Mouse (Mus musculus) left cerebral cortex, adult 8-10 months (tissue): ENCODE data around the gene Rnf223. TPM values are rescaled to one million over a fixed set of nuclear protein-coding genes. Genes with fewer than 3 reads are reported as not detected.
"Not testable (repeated sequence)": the region's sequence is repeated elsewhere in the genome, so short reads cannot be mapped to it uniquely, and the experiment has no call there.

ENCODE experiments used
- DNase-seq, 2 experiments: peaks; one replicate each; pipeline ENCODE4 v3.0.0; 2022; ENCODE audit warnings: low spot score in 2 of 2
- total RNA-seq, 4 experiments: library from RNA; stranded (reverse); gene quantifications; 2 replicates each; pipeline ENCODE4 v1.2.4; 2022

Rnf223 gene
- total RNA-seq, 4 experiments from 2014 or later, result 0.49 to 0.72 (median 0.60) TPM

- no peak for DNase-seq
Observed at GRCm38 (mm10) chr4:156128746-156129145, 1.6 kb upstream of the Rnf223 start.

DNA sequence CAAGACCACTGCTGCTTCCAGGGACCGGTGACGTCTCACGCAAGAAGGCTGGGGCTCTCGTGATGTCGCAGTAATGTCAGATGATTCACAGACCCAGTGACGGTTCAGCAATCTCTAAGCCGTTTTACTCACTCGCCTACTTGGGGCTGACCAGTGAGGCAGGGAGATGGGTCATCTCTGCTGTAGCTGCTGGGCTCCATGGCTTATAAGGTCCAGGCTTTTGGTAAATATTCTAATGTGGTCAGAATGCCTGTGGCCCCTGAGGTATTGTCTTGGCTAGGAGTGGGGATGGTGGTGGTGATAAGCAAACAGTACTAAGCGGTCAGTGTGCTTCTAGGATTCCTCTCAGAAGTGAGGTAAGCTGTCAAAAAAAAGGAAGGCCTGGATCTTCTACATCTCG, 627 bp downstream of the Rnf223 start:
- DNase-seq, result no peak

- DNase-seq, result no peak
Observed at GRCm38 (mm10) chr4:156133334-156133733, 3.0 kb downstream of the Rnf223 start.

GRCm38 (mm10) chr4:156133943-156134605, 3.8 kb downstream of the Rnf223 start:
- no peak for DNase-seq

DNA sequence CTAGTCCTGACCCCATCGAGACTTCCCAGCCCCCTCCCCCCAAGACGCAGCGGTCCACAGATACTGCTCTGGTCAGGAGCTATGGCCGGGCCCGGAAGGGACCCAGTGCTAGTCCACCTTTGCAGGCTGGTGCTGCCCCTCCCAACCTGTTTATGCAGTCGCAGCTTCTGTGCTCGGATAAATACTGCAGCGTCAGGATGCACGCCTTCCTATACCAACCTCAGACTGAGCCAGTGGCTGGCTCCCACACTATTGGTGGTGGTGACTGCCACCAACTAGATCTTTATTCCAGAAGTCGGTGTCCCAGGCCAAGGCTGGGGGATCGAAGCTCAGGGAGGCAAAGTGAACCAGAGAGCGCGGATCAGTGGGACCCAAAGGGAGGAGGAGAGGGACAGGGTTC, 4.8 kb downstream of the Rnf223 start:
- no peak for DNase-seq

DNA sequence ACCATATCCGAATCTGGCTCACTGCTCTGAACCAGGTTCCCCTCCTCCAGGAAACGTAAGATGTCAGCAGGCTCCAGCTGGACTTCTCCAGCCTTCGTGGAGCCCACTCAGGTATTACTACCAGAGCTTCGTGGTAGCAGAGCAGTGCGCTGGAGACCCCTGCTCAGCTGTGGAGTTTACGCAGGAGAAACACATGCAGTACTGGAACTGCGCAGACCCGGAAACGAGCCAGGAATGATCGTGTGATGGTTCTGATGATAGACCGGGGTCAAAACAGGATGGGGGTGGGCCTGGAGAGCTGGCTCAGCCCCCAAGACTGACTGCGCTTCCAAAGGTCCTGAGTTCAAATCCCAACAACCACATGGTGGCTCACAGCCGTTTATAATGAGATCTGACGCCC, 5.5 kb downstream of the Rnf223 start:
- DNase-seq, result no peak

DNA sequence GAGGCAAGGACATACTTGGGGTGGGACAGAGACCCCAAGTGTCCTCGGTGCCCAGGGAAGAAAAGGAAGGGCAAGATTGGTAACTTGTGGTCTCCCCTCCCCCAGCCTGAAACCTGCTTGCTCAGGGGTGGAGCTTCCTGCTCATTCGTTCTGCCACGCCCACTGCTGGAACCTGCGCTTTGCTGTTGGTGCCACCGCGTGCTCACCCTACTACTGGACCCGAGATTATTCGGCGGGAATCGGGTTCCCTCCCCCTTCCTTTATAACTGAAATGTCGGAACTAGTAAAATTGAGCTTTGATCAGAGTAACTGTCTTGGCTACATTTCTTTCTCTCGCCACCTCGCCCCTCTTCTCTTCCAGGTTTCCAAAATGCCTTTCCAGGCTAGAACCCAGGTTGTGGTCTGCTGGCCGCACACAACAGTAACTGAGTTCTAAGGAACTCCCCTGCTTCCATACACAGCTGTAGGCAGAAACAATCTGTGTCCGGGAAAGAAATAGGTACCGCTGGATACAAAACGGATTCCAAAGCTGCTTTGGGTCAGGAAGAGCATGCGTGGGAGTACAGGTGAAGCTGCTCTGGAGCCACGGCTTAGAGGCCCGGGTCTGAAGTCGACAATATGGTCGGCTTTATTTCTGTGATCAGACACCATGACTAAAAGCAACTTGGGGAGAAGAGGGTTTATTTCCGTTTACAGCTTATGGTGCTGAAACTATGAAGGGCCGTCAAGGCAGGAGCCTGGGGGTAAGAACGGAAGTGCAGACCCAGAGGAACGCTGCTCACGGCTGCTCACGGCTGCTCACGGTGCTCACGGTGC, 6.2 kb downstream of the Rnf223 start:
- DNase-seq, result no peak

DNA sequence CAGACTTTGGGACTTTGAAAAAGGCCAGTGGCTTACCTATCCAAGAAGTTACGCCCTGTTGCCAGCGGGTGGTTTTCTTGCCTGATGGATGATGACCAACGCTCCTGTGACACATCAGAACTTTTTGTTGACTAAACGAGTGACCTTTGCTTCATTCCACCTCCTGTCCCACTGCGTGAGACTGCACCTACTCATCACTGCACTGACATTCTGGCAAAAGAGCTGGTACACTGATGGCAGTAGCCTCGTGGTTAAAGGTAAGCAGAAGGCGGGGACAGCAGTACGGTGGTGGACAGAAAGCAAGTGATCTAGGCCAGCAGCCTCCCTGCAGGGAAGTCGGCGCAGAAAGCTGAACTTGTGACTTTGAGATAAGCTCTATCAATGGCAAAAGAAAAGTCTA, 20.6 kb downstream of the Rnf223 start:
- DNase-seq, result not testable (repeated sequence)

- no peak for DNase-seq
Observed at GRCm38 (mm10) chr4:156154771-156155170, 24.5 kb downstream of the Rnf223 start.

DNA sequence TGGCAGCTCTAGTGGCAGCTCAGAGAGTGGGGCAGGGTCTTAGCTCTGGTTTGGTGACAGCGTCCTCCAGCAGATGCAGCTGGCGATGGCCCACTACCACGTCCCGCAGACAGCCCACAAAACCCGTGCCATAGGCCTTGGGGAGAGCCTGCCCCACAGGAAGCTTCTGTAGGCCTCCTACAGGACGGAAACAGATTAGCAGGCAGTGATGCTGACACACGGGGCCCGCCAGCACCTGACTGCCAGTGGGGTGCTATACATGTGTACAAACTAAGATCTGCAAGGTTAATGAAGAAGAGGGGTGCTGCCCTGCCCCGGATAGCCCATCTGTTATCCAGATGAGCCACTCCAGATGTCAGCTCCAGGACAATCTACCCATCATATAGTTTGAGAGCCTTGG, 36.2 kb downstream of the Rnf223 start:
- no peak for DNase-seq

- no peak for DNase-seq
Observed at GRCm38 (mm10) chr4:156168611-156169010, 38.3 kb downstream of the Rnf223 start.

- DNase-seq, result no peak
Observed at GRCm38 (mm10) chr4:156169129-156169528, 38.8 kb downstream of the Rnf223 start.

GRCm38 (mm10) chr4:156171828-156172227, 41.5 kb downstream of the Rnf223 start:
- DNase-seq, result peak in 1 of 2 experiments; percentile 4

GRCm38 (mm10) chr4:156177630-156178029, 47.3 kb downstream of the Rnf223 start:
- no peak for DNase-seq

Other genes starting within 250 kb of the Rnf223 start
- 10 to 100 TPM; 49.0 to 65.6 (median 58.5) TPM for gene Pusl1, start 238.7 kb upstream of the Rnf223 start, total RNA-seq
- 100 to 1,000 TPM; 108 to 128 (median 122) TPM for gene Acap3, start 238.7 kb upstream of the Rnf223 start, total RNA-seq
- gene Ube2j2, start 186.7 kb upstream of the Rnf223 start, total RNA-seq, result 10 to 100 TPM; 57.7 to 67.6 (median 65.2) TPM
- gene C1qtnf12, start 168.2 kb upstream of the Rnf223 start, total RNA-seq, result 10 to 100 TPM; 16.0 to 26.1 (median 23.8) TPM
- 10 to 100 TPM in 2 of 4 experiments, 1 to 10 TPM in 2; 9.3 to 12.6 (median 10.5) TPM for gene B3galt6, start 137.9 kb upstream of the Rnf223 start, total RNA-seq
- 100 to 1,000 TPM; 206 to 235 (median 221) TPM for gene Sdf4, start 137.6 kb upstream of the Rnf223 start, total RNA-seq
- gene Tnfrsf4, start 116.7 kb upstream of the Rnf223 start, total RNA-seq, result 1 to 10 TPM in 3 of 4 experiments, under 1 TPM in 1; 0.91 to 3.5 (median 1.5) TPM
- not detected for gene Tnfrsf18, start 104.3 kb upstream of the Rnf223 start, total RNA-seq
- gene Ttll10, start 71.1 kb upstream of the Rnf223 start, total RNA-seq, result under 1 TPM; 0.30 to 0.64 (median 0.44) TPM
- gene 9430015G10Rik, start 20.5 kb upstream of the Rnf223 start, total RNA-seq, result 10 to 100 TPM; 28.4 to 30.7 (median 29.0) TPM
- gene Agrn, start 67.0 kb downstream of the Rnf223 start, total RNA-seq, result 100 to 1,000 TPM; 117 to 126 (median 122) TPM
- 1 to 10 TPM; 1.2 to 3.3 (median 2.4) TPM for gene Isg15, start 70.3 kb downstream of the Rnf223 start, total RNA-seq
- gene AW011738, start 72.8 kb downstream of the Rnf223 start, total RNA-seq, result 1 to 10 TPM; 5.9 to 7.5 (median 7.0) TPM
- gene Perm1, start 85.4 kb downstream of the Rnf223 start, total RNA-seq, result under 1 TPM; 0.34 to 0.59 (median 0.51) TPM
- gene Plekhn1, start 104.3 kb downstream of the Rnf223 start, total RNA-seq, result 10 to 100 TPM; 33.2 to 40.5 (median 38.6) TPM
- 10 to 100 TPM; 64.5 to 70.3 (median 68.1) TPM for gene Noc2l, start 105.5 kb downstream of the Rnf223 start, total RNA-seq
- gene Samd11, start 125.1 kb downstream of the Rnf223 start, total RNA-seq, result 1 to 10 TPM; 4.7 to 8.3 (median 7.7) TPM
- not detected for gene Vmn2r-ps159, start 200.6 kb downstream of the Rnf223 start, total RNA-seq